Mouse (Mus musculus): Measurements from ENCODE around the gene Serinc5.
"Not testable (repeated sequence)": the region's sequence is repeated elsewhere in the genome, so short reads cannot be mapped to it uniquely, and the experiment has no call there.

Gene Serinc5

GRCm38 (mm10) chr13:92668214-92668985, 57.5 kb downstream of the Serinc5 start:
- no peak for DNase-seq

GRCm38 (mm10) chr13:92671727-92672126, 60.8 kb downstream of the Serinc5 start:
- DNase-seq, result no peak

- DNase-seq, result no peak
Measured at GRCm38 (mm10) chr13:92674676-92675075, 63.8 kb downstream of the Serinc5 start.

- DNase-seq, result no peak
Measured at GRCm38 (mm10) chr13:92675308-92675707, 64.4 kb downstream of the Serinc5 start.

GRCm38 (mm10) chr13:92675897-92676584, 65.2 kb downstream of the Serinc5 start:
- DNase-seq, result peak in 1 of 2 experiments; percentile 13

GRCm38 (mm10) chr13:92677656-92678055, 66.8 kb downstream of the Serinc5 start:
- no peak for DNase-seq

- DNase-seq, result no peak
Measured at GRCm38 (mm10) chr13:92679661-92680060, 68.8 kb downstream of the Serinc5 start.

GRCm38 (mm10) chr13:92681541-92681940, 70.7 kb downstream of the Serinc5 start:
- DNase-seq, result no peak

GRCm38 (mm10) chr13:92682833-92683232, 71.9 kb downstream of the Serinc5 start:
- no peak for DNase-seq

GRCm38 (mm10) chr13:92683464-92683863, 72.6 kb downstream of the Serinc5 start:
- no peak for DNase-seq

GRCm38 (mm10) chr13:92684310-92684709, 73.4 kb downstream of the Serinc5 start:
- DNase-seq, result no peak

GRCm38 (mm10) chr13:92685273-92685672, 74.4 kb downstream of the Serinc5 start:
- DNase-seq, result no peak

- DNase-seq, result not testable (repeated sequence)
Measured at GRCm38 (mm10) chr13:92687151-92687550, 76.3 kb downstream of the Serinc5 start.

GRCm38 (mm10) chr13:92689061-92689460, 78.2 kb downstream of the Serinc5 start:
- no peak for DNase-seq

- DNase-seq, result no peak
Measured at GRCm38 (mm10) chr13:92693866-92694550, 83.1 kb downstream of the Serinc5 start.

GRCm38 (mm10) chr13:92696491-92696939, 85.6 kb downstream of the Serinc5 start:
- no peak for DNase-seq

GRCm38 (mm10) chr13:92697141-92697540, 86.2 kb downstream of the Serinc5 start:
- no peak for DNase-seq

GRCm38 (mm10) chr13:92698781-92699180, 87.9 kb downstream of the Serinc5 start:
- no peak for DNase-seq

GRCm38 (mm10) chr13:92699395-92699794, 88.5 kb downstream of the Serinc5 start:
- DNase-seq, result no peak

- no peak for DNase-seq
Measured at GRCm38 (mm10) chr13:92702035-92702434, 91.1 kb downstream of the Serinc5 start.

- DNase-seq, result peak; percentile 35 to 43
Measured at GRCm38 (mm10) chr13:92703241-92704027, 92.5 kb downstream of the Serinc5 start.

GRCm38 (mm10) chr13:92704189-92704588, 93.3 kb downstream of the Serinc5 start:
- DNase-seq, result no peak
